Mouse (Mus musculus) stomach, embryonic 16.5 days (tissue): ENCODE results near the gene Ddr1. TPM values are rescaled to one million over a fixed set of nuclear protein-coding genes. Genes with fewer than 3 reads are reported as not detected.

Experiments
- ATAC-seq: fragments of 200-750 bp; cut with Nextera tagmentation; 2 replicates; pipeline ENCODE4 v1.8.0; 2017; ENCODE audit warnings: moderate number of reproducible peaks, moderate TSS enrichment; ENCODE audit not compliant: insufficient read depth, low FRiP score
- H3K27ac ChIP-seq: fragments of 300-500 bp; sonication (generic); 2 replicates; pipeline ENCODE4 v1.5.1; 2014; ENCODE audit warnings: low read length
- H3K27me3 ChIP-seq: fragments of 300-500 bp; sonication (generic); 2 replicates; pipeline ENCODE4 v1.6.1; 2014; ENCODE audit warnings: low read length, control low read depth, mixed read lengths; ENCODE audit not compliant: control insufficient read depth, insufficient read depth
- H3K36me3 ChIP-seq: fragments of 300-500 bp; sonication (generic); 2 replicates; pipeline ENCODE4 v1.6.1; 2014; ENCODE audit warnings: low read length; ENCODE audit not compliant: control insufficient read depth, insufficient read depth
- H3K4me1 ChIP-seq: fragments of 300-500 bp; sonication (generic); 2 replicates; pipeline ENCODE4 v1.6.1; 2014; ENCODE audit warnings: low read length, control low read depth, mixed read lengths; ENCODE audit not compliant: control insufficient read depth, insufficient read depth
- H3K4me2 ChIP-seq: fragments of 300-500 bp; sonication (generic); 2 replicates; pipeline ENCODE4 v1.6.1; 2014; ENCODE audit warnings: low read depth, low read length, mixed read lengths
- H3K4me3 ChIP-seq: fragments of 300-500 bp; sonication (generic); replicated peaks from 2 replicates; pipeline ENCODE4 v1.5.1; 2014; ENCODE audit warnings: mild to moderate bottlenecking, low read length
- H3K9ac ChIP-seq: fragments of 300-500 bp; sonication (generic); 2 replicates; pipeline ENCODE4 v1.6.1; 2014; ENCODE audit warnings: low read length
- H3K9me3 ChIP-seq: fragments of 300-500 bp; sonication (generic); replicated peaks from 2 replicates; pipeline ENCODE4 v1.6.1; 2016; ENCODE audit warnings: low read length, control low read depth; ENCODE audit not compliant: control insufficient read depth
- WGBS: fragments of 180-500 bp; shearing (Covaris S2); extraction: QIAGEN DNeasy Blood & Tissue Kit; methylation state at CpG from one replicate; pipeline ENCODE4 v1.1.7; 2014; 5-methylcytosine and 5-hydroxymethylcytosine counted together
- polyA plus RNA-seq: library from polyadenylated mRNA; unstranded; fragments of >200 nt; fragmentation: Nextera tagmentation; extraction: Ambion mirVana; gene quantifications from 2 replicates; pipeline ENCODE4 v1.2.1, GENCODE M21; 2015

Ddr1 gene
- polyA plus RNA-seq, 1 experiment from 2014 or later, result 81.5 TPM

DNA sequence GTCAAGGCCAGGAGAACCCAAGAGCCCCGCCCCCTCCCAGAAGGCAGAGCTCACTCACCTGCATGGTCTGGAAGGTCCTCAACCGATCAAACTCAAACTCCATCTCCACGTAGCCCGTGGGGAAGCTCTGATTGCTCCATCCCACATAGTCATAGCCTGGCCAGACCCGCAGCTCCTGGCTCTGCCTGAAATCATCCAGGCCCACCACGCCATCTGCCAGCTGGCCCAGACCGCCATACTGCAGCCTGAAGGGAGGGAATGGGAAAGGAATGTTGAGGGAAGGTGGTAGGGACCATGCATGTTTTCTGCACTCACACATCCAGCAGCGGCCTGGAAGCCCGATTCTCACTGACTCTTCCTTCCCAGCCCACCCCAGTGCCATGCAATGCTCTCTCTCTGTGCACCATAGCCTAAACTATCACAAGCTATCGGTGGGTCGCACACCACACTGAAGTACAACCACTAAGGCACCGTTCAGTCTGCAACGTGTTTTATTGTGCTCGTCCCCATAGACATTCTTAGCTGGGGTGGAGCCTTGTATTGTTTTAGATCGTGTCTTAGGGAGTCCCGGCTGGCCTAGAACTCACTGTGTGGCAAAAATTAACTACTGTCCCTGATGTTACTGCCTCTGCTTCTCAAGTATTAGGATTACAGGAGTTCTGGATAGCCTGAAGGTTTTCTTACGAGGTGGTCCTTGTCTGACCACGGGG is 14.3 kb downstream of the Ddr1 start:
- WGBS, result 91% methylated on average over 18 of the region's 18 CpGs
- H3K27me3 ChIP-seq, result no peaks in the 10 kb centered on the region
- no peaks in the 10 kb centered on the region for H3K9me3 ChIP-seq

DNA sequence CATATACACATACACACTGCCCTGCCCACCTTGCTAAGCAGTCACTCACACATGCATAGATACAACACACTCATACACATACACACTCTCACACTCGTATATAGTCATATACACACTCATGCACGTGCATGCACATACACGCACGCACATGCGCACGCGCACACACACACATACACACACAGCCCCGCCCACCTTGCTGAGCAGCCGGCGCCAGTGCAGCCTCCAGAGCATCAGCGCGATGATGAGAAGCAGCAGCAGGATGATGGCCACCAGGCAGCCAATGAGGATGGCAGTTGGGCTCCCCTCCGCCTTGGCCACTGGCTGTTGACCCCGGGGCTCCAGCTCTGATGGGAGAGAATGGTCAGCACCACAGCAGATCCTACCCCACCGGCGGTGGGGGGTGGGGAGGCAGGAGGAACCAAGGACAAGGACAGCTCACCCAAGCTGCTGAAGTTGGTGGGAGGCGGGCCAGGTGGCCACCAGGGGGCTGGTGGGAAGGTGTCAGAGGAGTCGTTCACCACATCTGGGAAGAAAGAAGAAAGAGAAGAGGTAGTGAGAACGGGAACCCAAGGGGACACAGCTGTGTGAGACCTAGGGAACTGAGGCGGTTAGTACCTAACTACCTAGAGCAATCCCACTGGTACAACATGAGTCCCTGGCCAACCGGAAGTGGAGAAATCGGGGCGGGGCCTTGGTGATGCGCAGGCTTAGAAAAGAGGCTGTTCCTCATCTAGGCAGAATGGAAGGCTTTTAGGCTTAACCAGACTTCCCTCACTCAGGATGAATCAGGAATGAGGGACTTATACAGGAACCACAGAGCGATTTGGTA is 15.9 kb downstream of the Ddr1 start:
- Histone ChIP-seq H3K4me1 (no peaks in the 10 kb centered on the region), H3K4me3 (no peak overlapping the region), H3K4me2 (no peak overlapping the region), H3K36me3 (peaks cover 35% of the 10 kb centered on the region), H3K27me3 (no peaks in the 10 kb centered on the region), H3K27ac (no peak overlapping the region), H3K9me3 (no peaks in the 10 kb centered on the region), H3K9ac (no peak overlapping the region)
- no peak for ATAC-seq
- WGBS, result 80% methylated on average over 25 of the region's 25 CpGs

More for the DNA sequence above, 14.3 kb downstream of the Ddr1 start:
- Histone ChIP-seq H3K4me3 (no peak overlapping the region), H3K4me1 (no peaks in the 10 kb centered on the region), H3K27ac (no peak overlapping the region), H3K4me2 (no peak overlapping the region), H3K9ac (no peak overlapping the region), H3K36me3 (peaks cover 31% of the 10 kb centered on the region)
- ATAC-seq, result no peak

GRCm38 (mm10) chr17:35685061-35685460 is 19.4 kb downstream of the Ddr1 start:
- no peak overlapping the region for H3K27ac ChIP-seq
- H3K36me3 ChIP-seq, result peaks cover 35% of the 10 kb centered on the region
- no peaks in the 10 kb centered on the region for H3K9me3 ChIP-seq
- H3K4me2 ChIP-seq, result no peak overlapping the region
- WGBS, result 67% methylated on average over 9 of the region's 9 CpGs
- H3K9ac ChIP-seq, result no peak overlapping the region
- no peaks in the 10 kb centered on the region for H3K27me3 ChIP-seq
- no peak overlapping the region for H3K4me3 ChIP-seq
- H3K4me1 ChIP-seq, result no peaks in the 10 kb centered on the region
- no peak for ATAC-seq

- H3K27me3 ChIP-seq, result no peaks in the 10 kb centered on the region
- peaks cover 30% of the 10 kb centered on the region for H3K36me3 ChIP-seq
- no peak overlapping the region for H3K4me2 ChIP-seq
- H3K27ac ChIP-seq, result no peak overlapping the region
- no peaks in the 10 kb centered on the region for H3K4me1 ChIP-seq
- no peak overlapping the region for H3K4me3 ChIP-seq
- no peak overlapping the region for H3K9ac ChIP-seq
- H3K9me3 ChIP-seq, result no peaks in the 10 kb centered on the region
- no peak for ATAC-seq
- 87% methylated on average over 13 of the region's 13 CpGs for WGBS
Observed at GRCm38 (mm10) chr17:35681986-35682385, 22.4 kb downstream of the Ddr1 start.

- Histone ChIP-seq H3K4me1 (no peaks in the 10 kb centered on the region), H3K9me3 (no peaks in the 10 kb centered on the region), H3K4me2 (no peak overlapping the region), H3K27me3 (no peaks in the 10 kb centered on the region), H3K4me3 (no peak overlapping the region), H3K36me3 (peaks cover 25% of the 10 kb centered on the region), H3K27ac (no peak overlapping the region), H3K9ac (no peak overlapping the region)
- 31% methylated on average over 6 of the region's 6 CpGs for WGBS
- peak; percentile 44; the same call in 1 of the 2 replicates for ATAC-seq
Observed at GRCm38 (mm10) chr17:35680591-35680990, 23.8 kb downstream of the Ddr1 start.

GRCm38 (mm10) chr17:35673416-35674035 is 30.9 kb downstream of the Ddr1 start, which contains the start of gene Gtf2h4:
Gtf2h4 (minus strand) TSS chr17:35673739.
- H3K9ac ChIP-seq, result peak within 1 kb of the TSS; percentile 95
- WGBS, result under 1% methylated on average over 23 of the region's 23 CpGs
- peak within 1 kb of the TSS; percentile 78 for H3K4me3 ChIP-seq
- peaks cover 8% of the 10 kb centered on the region for H3K4me1 ChIP-seq
- no peaks in the 10 kb centered on the region for H3K36me3 ChIP-seq
- no peaks in the 10 kb centered on the region for H3K27me3 ChIP-seq
- H3K9me3 ChIP-seq, result no peaks in the 10 kb centered on the region
- peak; percentile 97 for ATAC-seq
- H3K4me2 ChIP-seq, result peak within 1 kb of the TSS; percentile 84
- H3K27ac ChIP-seq, result no peak within 1 kb of the TSS

DNA sequence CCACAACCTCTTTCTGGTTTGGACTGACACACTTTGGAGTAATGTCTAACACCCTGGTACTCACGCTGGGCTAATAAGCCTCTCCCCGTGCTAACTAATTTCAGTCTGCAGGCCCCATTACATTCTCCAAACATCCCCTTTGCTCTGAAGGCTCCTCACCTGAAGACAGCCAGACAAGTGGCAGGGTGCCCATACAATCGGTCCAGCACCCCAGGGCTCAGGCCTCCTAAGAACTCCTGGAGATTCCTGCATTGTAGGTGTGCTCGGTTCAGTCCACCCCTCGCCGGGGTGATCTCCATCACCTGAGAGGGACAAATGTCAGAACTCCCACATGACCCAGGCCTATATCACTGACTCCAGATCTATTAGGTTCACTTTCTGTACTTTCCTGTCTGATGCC is 31.9 kb downstream of the Ddr1 start:
- no peak overlapping the region for H3K27ac ChIP-seq
- H3K9me3 ChIP-seq, result no peaks in the 10 kb centered on the region
- H3K4me2 ChIP-seq, result peak overlapping the region; percentile 84; the same call in 1 of the 2 replicates
- no peaks in the 10 kb centered on the region for H3K27me3 ChIP-seq
- 0 out of 2 replicates have a peak overlapping the region, but pooled peaks have one; percentile 95 for H3K9ac ChIP-seq
- no peak for ATAC-seq
- H3K4me1 ChIP-seq, result peaks cover 15% of the 10 kb centered on the region
- no peaks in the 10 kb centered on the region for H3K36me3 ChIP-seq
- 90% methylated on average over 6 of the region's 6 CpGs for WGBS
- no peak overlapping the region for H3K4me3 ChIP-seq

GRCm38 (mm10) chr17:35671846-35672245 is 32.6 kb downstream of the Ddr1 start:
- no peak for ATAC-seq
- Histone ChIP-seq H3K27ac (no peak overlapping the region), H3K4me2 (no peak overlapping the region), H3K27me3 (no peaks in the 10 kb centered on the region), H3K4me1 (peaks cover 16% of the 10 kb centered on the region), H3K9me3 (no peaks in the 10 kb centered on the region), H3K4me3 (no peak overlapping the region), H3K9ac (no peak overlapping the region), H3K36me3 (no peaks in the 10 kb centered on the region)
- WGBS, result 82% methylated on average over 6 of the region's 6 CpGs

DNA sequence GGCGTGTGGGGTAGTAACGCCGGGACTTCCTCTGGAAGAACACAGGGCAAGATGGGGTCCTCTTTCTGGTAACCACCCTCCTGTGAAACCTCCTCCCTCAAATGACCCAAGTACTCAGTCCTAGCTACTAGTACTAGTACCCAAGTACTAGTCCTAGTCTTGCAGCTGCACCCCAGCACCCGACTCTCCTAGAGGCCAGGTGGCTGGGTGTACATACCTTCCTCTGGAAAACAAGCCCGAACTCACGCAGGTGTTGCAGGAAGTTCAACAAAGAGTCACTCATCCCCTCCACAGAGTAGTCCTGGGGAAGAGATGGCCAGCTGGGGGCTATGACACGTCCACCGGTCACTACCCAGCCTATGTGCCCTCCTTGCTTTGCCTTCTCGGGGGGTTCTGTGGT is 34.7 kb downstream of the Ddr1 start:
- H3K4me3 ChIP-seq, result no peak overlapping the region
- H3K9me3 ChIP-seq, result no peaks in the 10 kb centered on the region
- H3K4me1 ChIP-seq, result peaks cover 21% of the 10 kb centered on the region
- H3K27ac ChIP-seq, result no peak overlapping the region
- H3K27me3 ChIP-seq, result no peaks in the 10 kb centered on the region
- H3K4me2 ChIP-seq, result no peak overlapping the region
- H3K36me3 ChIP-seq, result no peaks in the 10 kb centered on the region
- H3K9ac ChIP-seq, result no peak overlapping the region
- WGBS, result 91% methylated on average over 9 of the region's 9 CpGs
- no peak for ATAC-seq
